Mouse (Mus musculus) MEL (cell line): ENCODE results near the gene Xkr8. TPM values are rescaled to one million over a fixed set of nuclear protein-coding genes. Genes with fewer than 3 reads are reported as not detected.

Experiments used
- DNase-seq: peaks from one replicate; pipeline ENCODE4 v3.0.0; 2011; ENCODE audit warnings: low read depth, low spot score
- H3K27ac ChIP-seq: 2 replicates; pipeline ENCODE4 v1.5.1; 2012; ENCODE audit warnings: low read depth, mild to moderate bottlenecking, control low read depth, low read length, moderate library complexity; ENCODE audit not compliant: control insufficient read depth
- H3K27me3 ChIP-seq, 2 experiments: fragments of 150-350 bp in 1 of 2; sonication (generic) in 1 of 2; 2 replicates each; pipeline ENCODE4 v1.6.1; 2012; ENCODE audit warnings: low read length in 2 of 2, mild to moderate bottlenecking in 2 of 2, improper control_type of control experiment in 1 of 2, moderate library complexity in 1 of 2; ENCODE audit not compliant: insufficient read depth in 2 of 2, control insufficient read depth in 1 of 2
- H3K36me3 ChIP-seq, 2 experiments: 2 replicates each; pipeline ENCODE4 v1.6.1; 2012 to 2014; ENCODE audit warnings: low read length in 2 of 2, improper control_type of control experiment in 1 of 2, inconsistent platforms in 1 of 2, mild to moderate bottlenecking in 1 of 2; ENCODE audit not compliant: insufficient read depth in 2 of 2, control insufficient read depth in 1 of 2
- H3K4me1 ChIP-seq, 2 experiments: fragments of 150-350 bp in 1 of 2; sonication (generic) in 1 of 2; 2 replicates each; pipeline ENCODE4 v1.6.1; 2012; ENCODE audit warnings: low read length in 2 of 2, improper control_type of control experiment in 1 of 2, mild to moderate bottlenecking in 1 of 2; ENCODE audit not compliant: insufficient read depth in 2 of 2, control insufficient read depth in 1 of 2
- H3K4me3 ChIP-seq, 2 experiments: fragments of 150-350 bp in 1 of 2; sonication (generic) in 1 of 2; 2 replicates each; pipeline ENCODE4 v1.5.1; 2012; ENCODE audit warnings: low read depth in 2 of 2, low read length in 2 of 2, mild to moderate bottlenecking in 2 of 2, moderate library complexity in 2 of 2, control low read depth in 1 of 2, improper control_type of control experiment in 1 of 2; ENCODE audit not compliant: control insufficient read depth in 1 of 2, insufficient read depth in 1 of 2
- H3K79me2 ChIP-seq: 2 replicates; pipeline ENCODE4 v1.6.1; 2012; ENCODE audit warnings: mild to moderate bottlenecking, low read length, moderate library complexity; ENCODE audit not compliant: control insufficient read depth, poor library complexity, insufficient read depth
- H3K9ac ChIP-seq: 2 replicates; pipeline ENCODE4 v1.6.1; 2012; ENCODE audit warnings: low read depth, mild to moderate bottlenecking, control low read depth, low read length, moderate library complexity; ENCODE audit not compliant: control insufficient read depth, poor library complexity, severe bottlenecking
- H3K9me3 ChIP-seq: fragments of 150-350 bp; sonication (generic); replicated peaks from 2 replicates; pipeline ENCODE4 v1.6.1; 2012; ENCODE audit warnings: mild to moderate bottlenecking, low read length, improper control_type of control experiment, moderate library complexity; ENCODE audit not compliant: insufficient read depth
- CHD1 ChIP-seq: IDR thresholded peaks from 2 replicates; pipeline ENCODE4 v1.6.1; 2012; ENCODE audit warnings: low read depth, mild to moderate bottlenecking, inconsistent platforms, low read length, improper control_type of control experiment
- CHD2 ChIP-seq: IDR thresholded peaks from 2 replicates; pipeline ENCODE4 v1.6.1; 2011; ENCODE audit warnings: low read length, improper control_type of control experiment
- E2F4 ChIP-seq: IDR thresholded peaks from 2 replicates; pipeline ENCODE4 v1.6.1; 2011; ENCODE audit warnings: low read depth, low read length, improper control_type of control experiment, borderline replicate concordance
- ELF1 ChIP-seq: IDR thresholded peaks from 2 replicates; pipeline ENCODE4 v1.6.1; 2014; ENCODE audit warnings: low read depth, mild to moderate bottlenecking, inconsistent platforms, low read length, improper control_type of control experiment, moderate library complexity
- ETS1 ChIP-seq: IDR thresholded peaks from 2 replicates; pipeline ENCODE4 v1.6.1; 2012; ENCODE audit warnings: low read depth, mild to moderate bottlenecking, inconsistent platforms, low read length, improper control_type of control experiment, moderate library complexity
- HCFC1 ChIP-seq: IDR thresholded peaks from 2 replicates; pipeline ENCODE4 v1.6.1; 2012; ENCODE audit warnings: low read depth, mild to moderate bottlenecking, inconsistent platforms, low read length, improper control_type of control experiment, moderate library complexity
- JUND ChIP-seq: IDR thresholded peaks from 2 replicates; pipeline ENCODE4 v1.6.1; 2011; ENCODE audit warnings: low read depth, mild to moderate bottlenecking, improper control_type of control experiment, low read length
- MAFK ChIP-seq: IDR thresholded peaks from 2 replicates; pipeline ENCODE4 v1.6.1; 2011; ENCODE audit warnings: low read depth, mild to moderate bottlenecking, low read length, improper control_type of control experiment, borderline replicate concordance
- MAZ ChIP-seq: IDR thresholded peaks from 2 replicates; pipeline ENCODE4 v1.6.1; 2012; ENCODE audit warnings: low read depth, mild to moderate bottlenecking, inconsistent platforms, low read length, improper control_type of control experiment
- MEF2A ChIP-seq: IDR thresholded peaks from 2 replicates; pipeline ENCODE4 v1.6.1; 2014; ENCODE audit warnings: low read depth, mild to moderate bottlenecking, inconsistent platforms, low read length, improper control_type of control experiment; ENCODE audit not compliant: poor library complexity, insufficient replicate concordance, severe bottlenecking; ENCODE audit errors: extremely low read depth
- MXI1 ChIP-seq: IDR thresholded peaks from 2 replicates; pipeline ENCODE4 v1.6.1; 2011; ENCODE audit warnings: mild to moderate bottlenecking, low read depth, low read length, improper control_type of control experiment
- MYC ChIP-seq: IDR thresholded peaks from 2 replicates; pipeline ENCODE4 v1.6.1; 2011; ENCODE audit warnings: low read depth, mild to moderate bottlenecking, low read length, improper control_type of control experiment, moderate library complexity
- POLR2AphosphoS2 ChIP-seq: IDR thresholded peaks from 2 replicates; pipeline ENCODE4 v1.6.1; 2011; ENCODE audit warnings: low read length, improper control_type of control experiment
- POLR2AphosphoS5 ChIP-seq: IDR thresholded peaks from 2 replicates; pipeline ENCODE4 v1.6.1; 2012; ENCODE audit warnings: low read depth, borderline replicate concordance, mild to moderate bottlenecking, inconsistent platforms, low read length, moderate library complexity, mixed read lengths
- RAD21 ChIP-seq: IDR thresholded peaks from 2 replicates; pipeline ENCODE4 v1.6.1; 2011; ENCODE audit warnings: mild to moderate bottlenecking, low read depth, low read length, improper control_type of control experiment
- RCOR1 ChIP-seq: IDR thresholded peaks from 2 replicates; pipeline ENCODE4 v1.6.1; 2012; ENCODE audit warnings: low read depth, mild to moderate bottlenecking, inconsistent platforms, low read length, improper control_type of control experiment
- TAL1 ChIP-seq: IDR thresholded peaks from 2 replicates; pipeline ENCODE4 v1.6.1; 2012; ENCODE audit warnings: mild to moderate bottlenecking, inconsistent platforms, low read length, moderate library complexity, mixed read lengths
- TBP ChIP-seq: IDR thresholded peaks from 2 replicates; pipeline ENCODE4 v1.8.0; 2011; ENCODE audit warnings: low read depth, low read length, improper control_type of control experiment
- TCF12 ChIP-seq: IDR thresholded peaks from 2 replicates; pipeline ENCODE4 v1.6.1; 2014; ENCODE audit warnings: low read depth, mild to moderate bottlenecking, inconsistent platforms, low read length, improper control_type of control experiment, moderate library complexity
- UBTF ChIP-seq: IDR thresholded peaks from 2 replicates; pipeline ENCODE4 v1.6.1; 2012; ENCODE audit warnings: low read depth, mild to moderate bottlenecking, inconsistent platforms, low read length, improper control_type of control experiment, moderate library complexity, borderline replicate concordance; ENCODE audit not compliant: insufficient read depth
- USF1 ChIP-seq: IDR thresholded peaks from 2 replicates; pipeline ENCODE4 v1.6.1; 2014; ENCODE audit warnings: low read depth, mild to moderate bottlenecking, inconsistent platforms, low read length, improper control_type of control experiment, moderate library complexity
- USF2 ChIP-seq, 2 experiments: IDR thresholded peaks; 2 replicates each; pipeline ENCODE4 v1.6.1; 2011 to 2012; ENCODE audit warnings: improper control_type of control experiment in 2 of 2, low read length in 2 of 2, borderline replicate concordance in 1 of 2, inconsistent platforms in 1 of 2, low read depth in 1 of 2, mild to moderate bottlenecking in 1 of 2; ENCODE audit not compliant: insufficient read depth in 1 of 2
- ZC3H11A ChIP-seq: IDR thresholded peaks from 2 replicates; pipeline ENCODE4 v1.6.1; 2012; ENCODE audit warnings: low read depth, mild to moderate bottlenecking, inconsistent platforms, low read length, improper control_type of control experiment
- ZMIZ1 ChIP-seq: IDR thresholded peaks from 2 replicates; pipeline ENCODE4 v1.6.1; 2012; ENCODE audit warnings: low read depth, mild to moderate bottlenecking, inconsistent platforms, low read length, improper control_type of control experiment, moderate library complexity
- ZNF384 ChIP-seq: IDR thresholded peaks from 2 replicates; pipeline ENCODE4 v1.6.1; 2012; ENCODE audit warnings: low read depth, mild to moderate bottlenecking, inconsistent platforms, low read length, improper control_type of control experiment
- polyA plus RNA-seq, 2 experiments: library from polyadenylated mRNA; stranded (reverse) in 1 of 2; unstranded in 1 of 2; fragments of >175 nt in 1 of 2; fragments of >200 nt in 1 of 2; gene quantifications; 2 replicates each; pipeline versions ENCODE4 v1.2.1 to v1.2.4; 2012; ENCODE audit warnings: low replicate concordance in 2 of 2, low read depth in 1 of 2; ENCODE audit not compliant: insufficient read length in 2 of 2, insufficient read depth in 1 of 2, missing spikeins in 1 of 2
- total RNA-seq: library from RNA; depleted of rRNA; stranded (reverse); fragments of 300-350 nt; gene quantifications from 2 replicates; pipeline ENCODE4 v1.2.3, GENCODE M21; 2012

The Xkr8 gene
- total and polyA plus RNA-seq, 3 experiments: 2.8 to 3.9 TPM; not detected in 1

DNA sequence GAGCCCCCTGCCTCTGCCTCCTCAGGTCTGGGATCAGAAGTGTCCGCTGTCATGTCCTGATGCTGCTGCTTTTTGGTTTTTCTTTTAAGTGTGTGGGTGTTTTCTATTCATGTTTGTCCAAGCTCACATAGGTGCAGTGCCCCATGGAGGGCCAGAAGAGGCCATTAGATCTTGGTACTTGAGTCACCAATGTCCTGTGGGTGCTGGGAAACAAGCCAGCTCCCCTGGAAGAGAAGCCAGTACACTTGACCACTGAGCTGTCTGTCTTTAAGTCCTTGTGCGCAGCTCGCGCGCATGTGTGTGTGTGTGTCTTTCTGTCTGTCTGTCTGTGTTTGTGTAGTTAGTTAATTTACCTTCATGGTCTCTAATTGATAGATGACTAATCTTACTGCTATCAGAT is 30.3 kb downstream of the Xkr8 start:
- H3K79me2 ChIP-seq: no peaks in the 10 kb centered on the region
- no peak overlapping the region for H3K9ac ChIP-seq
- H3K27ac ChIP-seq: no peak overlapping the region
- H3K4me3 ChIP-seq: no peak overlapping the region
- H3K9me3 ChIP-seq: no peaks in the 10 kb centered on the region
- TF ChIP-seq CHD2 (no peak), TCF12 (no peak), MAFK (no peak), TBP (no peak), MEF2A (no peak), E2F4 (no peak), CHD1 (no peak), ELF1 (no peak), ETS1 (no peak), ZC3H11A (no peak), RCOR1 (no peak), USF2 (IDR thresholded peaks at IDR 0.05; ENCODE audit: borderline replicate concordance in 1 of 2, insufficient read depth in 1 of 2, low read depth in 1 of 2, low read length in 2 of 2) (no peak), ZNF384 (no peak), RAD21 (no peak), MXI1 (no peak)
- H3K4me1 ChIP-seq: no peaks in the 10 kb centered on the region; a peak in 1 of 4 replicates
- no peaks in the 10 kb centered on the region for H3K27me3 ChIP-seq
- no peak for DNase-seq
- H3K36me3 ChIP-seq: peaks cover 4 to 31% of the 10 kb centered on the region in 2 experiments

DNA sequence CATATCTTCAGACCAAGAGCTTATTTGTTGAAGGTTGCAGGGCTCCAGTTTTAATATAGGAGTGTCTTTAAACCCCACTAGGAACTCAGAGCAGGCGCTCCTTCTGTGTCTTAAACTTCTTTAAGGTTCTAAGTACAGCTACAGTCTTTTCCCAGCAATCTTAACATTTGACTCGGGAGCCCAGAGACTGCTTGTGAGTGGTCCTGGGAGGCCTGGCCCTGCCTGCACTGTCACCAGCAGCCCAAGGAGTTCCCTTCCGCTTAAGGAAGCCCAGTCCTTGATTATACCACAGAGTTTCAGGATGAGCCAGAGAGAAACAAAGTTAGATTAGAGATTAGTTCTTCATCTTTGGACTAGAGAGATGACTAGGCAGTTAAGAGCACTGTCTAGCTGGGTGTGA is 39.0 kb downstream of the Xkr8 start:
- no peak for DNase-seq
- Histone ChIP-seq H3K79me2 (no peaks in the 10 kb centered on the region), H3K27me3 (no peaks in the 10 kb centered on the region), H3K9me3 (no peaks in the 10 kb centered on the region), H3K4me3 (no peak overlapping the region), H3K27ac (no peak overlapping the region), H3K9ac (no peak overlapping the region), H3K36me3 (peaks cover 0 to 22% of the 10 kb centered on the region in 2 experiments; a peak in 2 of 4 replicates), H3K4me1 (no peaks in the 10 kb centered on the region)
- no peak for TF ChIP-seq HCFC1
- TF ChIP-seq JUND: no peak
- no peak for TF ChIP-seq MEF2A
- no peak for TF ChIP-seq MAZ
- no peak for TF ChIP-seq USF2 (IDR thresholded peaks at IDR 0.05; ENCODE audit: borderline replicate concordance in 1 of 2, insufficient read depth in 1 of 2, low read depth in 1 of 2, low read length in 2 of 2)
- no peak for TF ChIP-seq USF1
- TF ChIP-seq TBP: no peak
- no peak for TF ChIP-seq ZMIZ1
- TF ChIP-seq TAL1: no peak
- no peak for TF ChIP-seq TCF12
- no peak for TF ChIP-seq MYC
- no peak for TF ChIP-seq POLR2AphosphoS5
- TF ChIP-seq POLR2AphosphoS2: no peak
- TF ChIP-seq UBTF: no peak
- TF ChIP-seq RAD21: no peak
